Mouse (Mus musculus) neural tube, embryonic 15.5 days (tissue): Measurements from ENCODE around the gene Cwc15. TPM values are rescaled to one million over a fixed set of nuclear protein-coding genes. Genes with fewer than 3 reads are reported as not detected.
"Not testable (repeated sequence)": the region's sequence is repeated elsewhere in the genome, so short reads cannot be mapped to it uniquely, and the experiment has no call there.

Experiments
- ATAC-seq: fragments of 200-750 bp; cut with Nextera tagmentation; 2 replicates; pipeline ENCODE4 v1.8.0; 2017; ENCODE audit warnings: mild to moderate bottlenecking, moderate TSS enrichment, moderate library complexity; ENCODE audit not compliant: low FRiP score
- H3K27ac ChIP-seq: fragments of 300-500 bp; sonication (generic); replicated peaks from 2 replicates; pipeline ENCODE4 v1.5.1; 2015; ENCODE audit warnings: mild to moderate bottlenecking, inconsistent platforms
- H3K27me3 ChIP-seq: fragments of 300-500 bp; sonication (generic); replicated peaks from 2 replicates; pipeline ENCODE4 v1.6.1; 2015; ENCODE audit warnings: inconsistent platforms
- H3K36me3 ChIP-seq: fragments of 300-500 bp; sonication (generic); 2 replicates; pipeline ENCODE4 v1.6.1; 2015; ENCODE audit warnings: inconsistent platforms
- H3K4me1 ChIP-seq: fragments of 300-500 bp; sonication (generic); 2 replicates; pipeline ENCODE4 v1.6.1; 2015; ENCODE audit warnings: inconsistent platforms
- H3K4me2 ChIP-seq: fragments of 300-500 bp; sonication (generic); 2 replicates; pipeline ENCODE4 v1.6.1; 2015; ENCODE audit warnings: inconsistent platforms, mild to moderate bottlenecking, moderate library complexity
- H3K4me3 ChIP-seq: fragments of 300-500 bp; sonication (generic); replicated peaks from 2 replicates; pipeline ENCODE4 v1.5.1; 2015; ENCODE audit warnings: mild to moderate bottlenecking, inconsistent platforms
- H3K9ac ChIP-seq: fragments of 300-500 bp; sonication (generic); replicated peaks from 2 replicates; pipeline ENCODE4 v1.6.1; 2015; ENCODE audit warnings: mild to moderate bottlenecking, inconsistent platforms
- H3K9me3 ChIP-seq: fragments of 300-500 bp; sonication (generic); replicated peaks from 2 replicates; pipeline ENCODE4 v1.6.1; 2016; ENCODE audit warnings: inconsistent platforms
- WGBS: fragments of 180-500 bp; shearing (Covaris S2); methylation state at CpG from one replicate; pipeline ENCODE4 v1.1.7; 2015; ENCODE audit warnings: mixed read lengths; 5-methylcytosine and 5-hydroxymethylcytosine counted together
- polyA plus RNA-seq: library from polyadenylated mRNA; unstranded; fragments of >200 nt; fragmentation: Nextera tagmentation; extraction: Ambion mirVana; gene quantifications from 2 replicates; pipeline ENCODE4 v1.2.1, GENCODE M21; 2015

Gene Cwc15
- polyA plus RNA-seq, result 146 and 154 TPM in 2 replicates

DNA sequence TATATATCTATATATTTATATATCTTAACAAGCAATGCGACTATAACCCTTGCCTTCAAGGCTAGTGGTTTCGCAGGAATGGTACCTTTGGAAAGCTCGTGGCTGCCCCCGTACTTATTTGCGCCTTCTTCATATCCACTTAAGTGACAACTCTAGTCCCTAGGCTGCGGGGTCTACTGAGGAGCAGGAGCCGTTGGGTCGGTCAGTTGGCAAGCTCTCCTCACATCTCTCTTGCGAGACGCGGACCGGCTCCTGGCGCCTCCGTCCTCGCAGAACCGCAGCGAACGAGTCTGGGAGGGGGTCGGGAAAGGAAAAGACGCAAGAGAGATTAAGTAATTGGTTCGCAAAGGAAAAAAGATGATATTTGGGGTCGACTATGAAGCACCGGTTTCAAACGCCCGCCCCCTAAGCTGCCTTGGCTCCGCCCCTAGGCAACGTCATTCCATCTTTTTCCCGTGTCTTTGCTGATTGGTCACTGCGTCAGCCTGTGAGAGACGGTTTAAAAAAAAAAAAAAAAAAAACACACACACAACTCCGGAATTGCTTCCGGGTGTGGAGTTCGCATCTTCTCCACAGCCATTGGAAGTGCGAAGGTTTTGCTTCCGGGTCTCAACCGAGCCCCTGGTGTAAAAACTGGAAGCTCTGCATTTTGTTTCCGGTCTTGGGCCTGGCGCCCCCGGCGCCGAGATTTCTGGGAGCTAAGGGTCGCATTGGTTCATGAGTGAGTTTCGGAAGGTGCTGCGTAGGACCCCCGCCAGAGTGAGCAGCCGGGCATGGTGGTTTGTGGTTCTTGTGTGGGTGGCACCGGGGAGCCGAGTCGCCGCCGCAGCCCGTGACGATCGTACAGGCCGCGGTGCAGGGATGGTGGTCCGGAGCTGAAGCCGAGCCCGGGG is at the start of gene Cwc15, which contains the start of gene Kdm4d:
TSS of gene Cwc15 (plus strand) at position 595 of the 893 bp plus-strand sequence.
TSS of gene Kdm4d (minus strand) at position 460 of the 893 bp plus-strand sequence.
- Histone ChIP-seq H3K27ac (peak within 1 kb of the TSS; percentile 87), H3K27me3 (no peaks in the 10 kb centered on the region), H3K4me1 (peaks cover 19% of the 10 kb centered on the region), H3K9ac (peak within 1 kb of the TSS; percentile 78), H3K36me3 (peaks cover 27% of the 10 kb centered on the region), H3K9me3 (no peaks in the 10 kb centered on the region), H3K4me2 (peak within 1 kb of the TSS; percentile 76), H3K4me3 (peak within 1 kb of the TSS; percentile 72)
- ATAC-seq, result peak; percentile 99
- WGBS, result under 1% methylated on average over 59 of the region's 59 CpGs

DNA sequence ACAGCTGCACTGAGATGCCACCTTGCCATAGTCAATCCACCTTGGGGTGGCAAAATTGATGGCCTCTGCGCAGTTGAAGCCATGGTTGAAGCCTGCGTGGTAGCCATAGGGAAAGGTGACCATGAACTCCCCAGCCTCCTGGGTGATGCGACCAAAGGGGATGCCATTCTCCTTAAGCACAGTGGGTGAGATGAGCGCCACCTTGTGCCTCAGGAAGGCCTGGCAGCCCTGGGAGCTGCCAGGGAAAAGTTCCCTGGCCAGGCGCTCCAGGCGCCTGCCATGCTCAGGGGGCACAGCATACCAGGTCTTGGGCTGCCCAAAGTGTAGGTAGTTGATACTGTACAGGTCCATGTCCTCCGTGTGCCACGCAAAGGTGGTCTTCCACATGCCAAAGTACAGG is 49.3 kb upstream of the Cwc15 start:
- H3K36me3 ChIP-seq, H3K27ac ChIP-seq: not testable (repeated sequence)
- WGBS, result 66% methylated on average over 8 of the region's 8 CpGs

DNA sequence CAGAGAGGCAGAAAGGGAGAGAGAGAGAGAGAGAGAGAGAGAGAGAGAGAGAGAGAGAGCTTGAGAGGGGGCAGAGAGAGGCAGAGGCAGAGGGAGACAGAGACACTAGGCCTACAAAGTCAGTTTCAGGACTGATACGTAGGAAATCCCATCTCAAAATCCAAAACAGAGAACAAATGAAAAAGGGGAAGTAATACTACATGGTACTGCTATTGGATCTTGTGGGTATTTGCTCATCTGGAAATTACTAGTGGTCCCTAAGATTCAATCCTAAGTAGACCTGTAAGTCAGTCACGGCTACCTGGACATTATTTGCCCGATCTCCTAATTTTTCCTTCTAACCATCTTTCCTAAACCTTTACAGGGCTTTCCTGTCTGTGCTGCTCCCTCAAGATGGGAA is 44.1 kb upstream of the Cwc15 start:
- 86% methylated on average over 3 of the region's 3 CpGs for WGBS
- Histone ChIP-seq H3K36me3 (no peaks in the 10 kb centered on the region), H3K4me1 (no peaks in the 10 kb centered on the region), H3K27me3 (no peaks in the 10 kb centered on the region), H3K4me2 (no peak overlapping the region), H3K27ac (no peak overlapping the region), H3K9me3 (no peaks in the 10 kb centered on the region), H3K9ac (no peak overlapping the region), H3K4me3 (no peak overlapping the region)
- ATAC-seq, result no peak

More for the DNA sequence above, 49.3 kb upstream of the Cwc15 start:
- not testable (repeated sequence) for H3K4me2 ChIP-seq, H3K9ac ChIP-seq, H3K27me3 ChIP-seq, H3K4me1 ChIP-seq, H3K9me3 ChIP-seq, H3K4me3 ChIP-seq, ATAC-seq

DNA sequence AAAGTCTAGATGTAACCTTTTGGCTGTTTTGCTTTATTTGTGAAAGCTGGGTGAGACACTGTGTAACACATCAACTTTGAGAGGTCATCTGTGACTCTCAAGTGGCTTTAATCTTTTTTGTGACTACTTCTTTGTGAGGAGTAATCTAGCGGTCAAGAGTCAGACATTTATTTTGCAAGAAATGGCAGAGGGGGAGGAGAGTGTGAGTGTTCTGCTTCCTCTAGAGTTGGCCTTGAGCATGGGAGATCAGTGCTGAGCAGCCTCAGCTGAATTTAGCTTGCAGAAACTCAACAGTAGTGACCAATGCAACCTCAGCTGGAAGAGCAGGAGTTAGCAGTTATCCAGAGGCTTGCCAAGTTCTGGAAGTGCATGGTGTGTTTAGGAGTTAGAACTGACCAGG is 37.9 kb upstream of the Cwc15 start:
- not testable (repeated sequence) for H3K9me3 ChIP-seq, H3K36me3 ChIP-seq, H3K4me2 ChIP-seq, H3K4me3 ChIP-seq, H3K4me1 ChIP-seq, H3K27ac ChIP-seq, H3K27me3 ChIP-seq, H3K9ac ChIP-seq, ATAC-seq
- 100% methylated on average over 1 of the region's 1 CpGs for WGBS

DNA sequence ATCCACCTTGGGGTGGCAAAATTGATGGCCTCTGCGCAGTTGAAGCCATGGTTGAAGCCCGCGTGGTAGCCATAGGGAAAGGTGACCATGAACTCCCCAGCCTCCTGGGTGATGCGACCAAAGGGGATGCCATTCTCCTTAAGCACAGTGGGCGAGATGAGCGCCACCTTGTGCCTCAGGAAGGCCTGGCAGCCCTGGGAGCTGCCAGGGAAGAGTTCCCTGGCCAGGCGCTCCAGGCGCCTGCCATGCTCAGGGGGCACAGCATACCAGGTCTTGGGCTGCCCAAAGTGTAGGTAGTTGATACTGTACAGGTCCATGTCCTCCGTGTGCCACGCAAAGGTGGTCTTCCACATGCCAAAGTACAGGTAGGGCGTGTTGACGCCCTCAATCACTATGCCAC is 36.7 kb upstream of the Cwc15 start:
- H3K36me3 ChIP-seq, H3K27ac ChIP-seq, ATAC-seq, H3K4me1 ChIP-seq, H3K4me3 ChIP-seq, H3K9me3 ChIP-seq, H3K27me3 ChIP-seq, H3K9ac ChIP-seq, H3K4me2 ChIP-seq: not testable (repeated sequence)
- WGBS, result 73% methylated on average over 12 of the region's 12 CpGs

DNA sequence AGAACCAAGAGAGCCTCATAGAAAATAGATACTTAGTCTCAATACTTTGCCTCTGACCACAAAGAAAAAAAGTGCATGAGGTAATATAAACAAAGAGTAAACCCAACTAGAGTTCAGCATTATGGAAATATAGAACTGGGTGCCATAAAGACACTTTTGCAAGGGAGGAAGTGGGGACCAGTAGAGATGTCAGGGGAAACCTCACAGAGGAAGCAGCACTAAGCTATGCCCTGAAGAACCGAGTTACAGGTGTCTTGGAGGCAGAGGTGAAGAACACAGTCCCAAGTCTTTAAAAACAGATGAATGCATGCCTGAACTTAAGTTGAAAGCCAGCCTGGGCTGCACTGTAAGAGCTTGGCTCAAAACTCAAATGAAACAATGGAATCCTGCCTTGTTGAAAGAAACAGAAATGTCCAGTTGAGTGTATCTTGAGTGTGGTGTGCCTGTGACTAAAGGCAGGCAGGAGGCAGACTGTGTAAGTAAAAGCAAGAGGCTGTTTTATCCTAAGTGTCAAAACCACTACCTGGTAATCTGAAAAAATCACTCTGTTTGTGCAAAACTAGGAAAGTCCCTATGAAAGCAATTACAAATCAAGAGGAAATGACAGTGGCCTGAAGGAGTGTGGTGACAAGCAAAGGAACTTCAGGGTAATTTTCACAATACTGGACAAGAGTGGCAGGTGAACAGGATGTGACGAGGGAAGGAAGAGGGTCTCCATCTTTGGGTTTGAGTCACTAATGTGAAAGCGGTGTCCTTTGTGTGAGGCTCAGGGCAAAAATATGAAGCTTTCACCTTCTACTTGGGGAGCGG is 1.3 kb upstream of the Cwc15 start:
- no peak overlapping the region for H3K9ac ChIP-seq
- no peak overlapping the region for H3K27ac ChIP-seq
- peak overlapping the region; percentile 76 for H3K4me2 ChIP-seq
- H3K4me1 ChIP-seq, result peaks cover 19% of the 10 kb centered on the region
- H3K9me3 ChIP-seq, result no peaks in the 10 kb centered on the region
- no peak for ATAC-seq
- peak overlapping the region; percentile 72 for H3K4me3 ChIP-seq
- peaks cover 17% of the 10 kb centered on the region for H3K36me3 ChIP-seq
- H3K27me3 ChIP-seq, result no peaks in the 10 kb centered on the region
- 80% methylated on average over 4 of the region's 4 CpGs for WGBS

DNA sequence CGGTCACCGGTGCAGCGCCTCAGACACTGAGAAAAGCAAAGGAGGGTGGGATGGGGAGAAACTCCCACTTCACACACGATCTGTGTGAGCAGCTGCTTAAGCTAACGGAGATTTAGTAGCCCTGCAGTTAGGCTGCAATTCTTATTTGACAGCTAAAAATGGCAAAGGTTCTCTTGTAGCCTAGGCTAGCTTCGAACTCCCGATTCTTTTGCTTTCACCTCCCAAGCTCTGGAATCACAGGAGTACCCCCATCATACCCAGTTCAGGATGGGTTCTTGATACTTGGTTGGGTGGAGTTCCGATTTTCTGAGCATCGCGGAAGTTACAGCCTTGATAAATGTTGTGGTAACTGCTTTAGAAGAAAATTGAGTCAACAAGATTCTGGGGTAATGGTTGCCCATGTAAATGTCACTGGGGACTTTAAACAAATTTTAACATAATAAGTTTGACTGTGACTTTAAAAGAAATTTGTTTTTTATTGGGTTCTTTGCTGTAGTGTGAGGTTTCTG is 553 bp downstream of the Cwc15 start:
- H3K27me3 ChIP-seq, result no peaks in the 10 kb centered on the region
- no peaks in the 10 kb centered on the region for H3K9me3 ChIP-seq
- peaks cover 19% of the 10 kb centered on the region for H3K4me1 ChIP-seq
- WGBS, result 5% methylated on average over 10 of the region's 10 CpGs
- no peak for ATAC-seq
- H3K4me3 ChIP-seq, result peak overlapping the region; percentile 72
- H3K36me3 ChIP-seq, result peaks cover 34% of the 10 kb centered on the region
- peak overlapping the region; percentile 80 for H3K27ac ChIP-seq
- peak overlapping the region; percentile 78 for H3K9ac ChIP-seq
- H3K4me2 ChIP-seq, result peak overlapping the region; percentile 73

DNA sequence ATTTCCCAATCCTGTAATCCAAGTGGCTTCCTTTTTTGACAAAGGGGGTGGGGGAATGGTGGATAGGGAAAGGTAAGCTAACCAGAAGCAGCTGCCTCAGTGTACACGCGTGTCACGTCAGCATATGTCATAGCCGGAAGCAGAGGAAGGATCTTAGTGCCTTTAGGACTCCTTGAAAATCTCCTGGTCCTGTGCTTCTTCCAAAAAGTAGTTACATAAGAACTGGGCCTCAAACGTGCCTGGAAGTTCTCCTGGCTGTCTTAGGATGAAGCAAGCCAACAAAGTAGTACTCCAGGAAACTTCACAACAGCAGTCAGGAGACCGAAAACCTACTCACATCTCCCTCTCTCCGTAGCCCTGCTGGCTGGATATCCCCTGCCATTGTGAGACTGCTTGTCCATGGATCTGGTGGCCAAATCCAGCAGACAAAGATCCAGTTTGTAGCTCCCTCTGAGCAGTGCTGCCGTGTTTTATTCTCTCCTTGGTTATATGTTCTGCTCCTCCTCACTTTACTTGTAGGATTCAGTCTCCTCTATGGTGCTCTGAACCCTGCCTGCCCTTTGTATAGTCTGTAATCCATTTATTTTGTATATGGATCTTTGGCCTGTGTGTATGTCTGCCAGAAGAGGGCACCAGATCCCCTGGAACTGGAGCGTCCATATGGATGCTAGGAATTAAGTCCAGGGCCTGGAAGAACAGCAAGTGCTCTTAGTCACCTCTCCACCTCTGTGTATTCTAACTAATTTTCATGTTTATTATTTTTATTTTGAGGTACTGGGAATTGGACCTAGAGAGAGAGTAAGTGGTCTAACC is 12.4 kb downstream of the Cwc15 start:
- Histone ChIP-seq H3K4me2 (no peak overlapping the region), H3K4me3 (no peak overlapping the region), H3K36me3 (peaks cover 39% of the 10 kb centered on the region), H3K9ac (no peak overlapping the region), H3K27me3 (no peaks in the 10 kb centered on the region), H3K4me1 (no peaks in the 10 kb centered on the region), H3K27ac (no peak overlapping the region), H3K9me3 (no peaks in the 10 kb centered on the region)
- 80% methylated on average over 9 of the region's 9 CpGs for WGBS
- ATAC-seq, result peak; percentile 78

DNA sequence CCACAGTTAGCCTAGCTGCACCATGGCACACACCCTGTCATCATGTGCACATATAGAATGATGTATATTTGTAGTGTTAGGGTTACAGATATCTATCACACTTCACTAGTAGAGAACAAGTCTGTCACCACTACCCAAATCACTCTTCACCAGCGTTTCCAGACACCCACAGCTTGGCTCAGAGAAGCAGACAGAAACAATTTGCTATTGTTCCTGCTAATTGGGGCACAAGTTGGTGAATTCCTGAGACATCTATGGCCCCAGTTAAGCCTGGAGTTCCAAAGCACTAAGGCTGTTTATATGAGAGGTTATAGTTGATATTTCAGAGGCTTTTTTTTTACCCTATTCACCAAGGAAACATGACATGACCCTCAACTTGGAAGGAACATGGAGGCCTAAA is 16.9 kb downstream of the Cwc15 start:
- WGBS, result 31% methylated on average over 1 of the region's 1 CpGs
- ATAC-seq, result no peak
- Histone ChIP-seq H3K27ac (no peak overlapping the region), H3K9ac (no peak overlapping the region), H3K36me3 (peaks cover 9% of the 10 kb centered on the region), H3K4me3 (no peak overlapping the region), H3K4me1 (no peaks in the 10 kb centered on the region), H3K4me2 (no peak overlapping the region), H3K9me3 (no peaks in the 10 kb centered on the region), H3K27me3 (no peaks in the 10 kb centered on the region)

DNA sequence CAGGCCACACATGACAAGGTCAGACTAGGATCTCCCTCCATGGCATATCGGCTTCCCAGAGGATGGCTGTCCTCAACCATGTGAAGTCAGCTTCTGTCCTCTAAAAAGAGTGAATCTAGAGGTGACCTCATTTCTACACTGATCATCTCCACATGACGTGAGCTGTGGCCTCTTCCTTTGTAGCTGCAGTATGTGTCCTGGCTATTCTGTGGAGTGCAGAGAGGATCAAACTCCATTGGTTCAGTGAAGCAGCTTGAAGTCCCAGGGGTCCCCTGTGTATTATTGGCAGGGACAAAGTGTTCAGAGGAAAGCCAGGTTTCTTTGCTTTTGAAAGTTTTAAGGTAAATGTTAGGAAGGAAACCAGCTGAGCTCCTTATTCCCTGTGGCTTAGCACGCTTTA is 17.7 kb downstream of the Cwc15 start:
- no peaks in the 10 kb centered on the region for H3K9me3 ChIP-seq
- H3K4me1 ChIP-seq, result no peaks in the 10 kb centered on the region
- no peak overlapping the region for H3K9ac ChIP-seq
- H3K4me3 ChIP-seq, result no peak overlapping the region
- ATAC-seq, result no peak
- no peak overlapping the region for H3K27ac ChIP-seq
- WGBS, result 87% methylated on average over 3 of the region's 3 CpGs
- no peak overlapping the region for H3K4me2 ChIP-seq
- no peaks in the 10 kb centered on the region for H3K27me3 ChIP-seq
- H3K36me3 ChIP-seq, result peaks cover 9% of the 10 kb centered on the region
